Mouse (Mus musculus) liver, adult 2 months (tissue): Measurements from ENCODE around the gene Abcc6.

Experiments used
- CTCF ChIP-seq: fragments of 200-500 bp; IDR thresholded peaks from 2 replicates; pipeline ENCODE4 v1.5.1; 2011; ENCODE audit warnings: low read depth, low read length, control low read depth
- POLR2A ChIP-seq: fragments of 200-500 bp; IDR thresholded peaks from 2 replicates; pipeline ENCODE4 v1.6.1; 2011; ENCODE audit warnings: low read length, control low read depth; ENCODE audit not compliant: insufficient read depth; ENCODE audit errors: extremely low read depth

DNA sequence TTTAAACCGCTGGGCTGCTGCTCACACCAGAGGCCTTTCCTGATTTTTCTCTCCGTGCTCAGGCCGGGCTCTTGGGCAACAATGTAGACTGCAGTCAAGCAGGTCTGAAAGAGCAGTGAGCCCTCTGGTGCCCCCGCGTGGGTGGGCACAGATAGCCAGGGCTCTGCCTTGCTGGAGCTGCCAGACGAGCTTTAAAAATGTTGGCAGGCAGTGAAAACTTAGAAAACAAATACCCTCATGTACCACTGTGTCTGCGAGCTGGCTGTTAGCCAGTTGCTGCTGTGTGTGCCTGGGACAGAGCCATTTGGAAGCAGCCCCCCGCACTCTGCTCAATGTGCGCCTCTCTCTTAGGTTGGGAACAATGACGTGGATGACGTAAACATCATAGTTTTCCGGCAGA lies 47.6 kb upstream of the Abcc6 start:
- TF ChIP-seq POLR2A (no peak), CTCF (no peak)
